Mouse (Mus musculus) bone marrow, adult 2 months (tissue): ENCODE data around the gene Gabarapl1.

Experiments
- CTCF ChIP-seq: fragments of 200-500 bp; IDR thresholded peaks from 2 replicates; pipeline ENCODE4 v1.5.1; 2011; ENCODE audit warnings: low read length, control low read depth; ENCODE audit not compliant: control insufficient read depth, insufficient read depth
- POLR2A ChIP-seq: fragments of 200-500 bp; IDR thresholded peaks from 2 replicates; pipeline ENCODE4 v1.6.1; 2011; ENCODE audit warnings: low read depth, mild to moderate bottlenecking, control low read depth, low read length, borderline replicate concordance; ENCODE audit not compliant: control insufficient read depth

DNA sequence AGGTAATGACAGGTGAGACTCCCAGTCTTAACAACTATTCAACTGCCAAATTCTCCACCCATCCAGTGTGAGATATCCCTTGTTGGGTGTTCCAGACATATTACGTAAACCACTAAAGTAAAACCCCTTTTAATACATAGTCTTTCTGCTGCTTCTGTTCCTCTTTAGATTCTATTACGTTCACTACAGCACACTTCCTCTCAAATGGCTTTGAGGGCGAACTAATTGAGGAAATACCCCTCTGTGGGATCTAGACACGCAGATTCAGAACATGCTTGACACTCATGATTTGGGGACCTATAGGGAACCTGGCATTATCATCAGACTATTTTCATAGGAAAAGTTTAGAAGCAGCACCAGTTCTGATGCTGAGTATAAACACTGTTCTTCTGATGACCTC lies 38.0 kb upstream of the Gabarapl1 start:
- TF ChIP-seq CTCF (no peak), POLR2A (no peak)
